Mouse (Mus musculus) forebrain, embryonic 15.5 days (tissue): ENCODE measurements around the gene Pnp. TPM values are rescaled to one million over a fixed set of nuclear protein-coding genes. Genes with fewer than 3 reads are reported as not detected.
"Not testable (repeated sequence)": the region's sequence is repeated elsewhere in the genome, so short reads cannot be mapped to it uniquely, and the experiment has no call there.

Source experiments
- ATAC-seq: fragments of 200-750 bp; cut with Nextera tagmentation; replicated peaks from 2 replicates; pipeline ENCODE4 v1.8.0; 2017; ENCODE audit warnings: mild to moderate bottlenecking, moderate TSS enrichment, moderate library complexity
- H3K27ac ChIP-seq: fragments of 300-500 bp; sonication (generic); replicated peaks from 2 replicates; pipeline ENCODE4 v1.5.1; 2015; ENCODE audit warnings: mild to moderate bottlenecking, inconsistent platforms
- H3K27me3 ChIP-seq: fragments of 300-500 bp; sonication (generic); 2 replicates; pipeline ENCODE4 v1.6.1; 2015; ENCODE audit warnings: inconsistent platforms
- H3K36me3 ChIP-seq: fragments of 300-500 bp; sonication (generic); 2 replicates; pipeline ENCODE4 v1.6.1; 2015; ENCODE audit warnings: mild to moderate bottlenecking, inconsistent platforms
- H3K4me1 ChIP-seq: fragments of 300-500 bp; sonication (generic); 2 replicates; pipeline ENCODE4 v1.6.1; 2015; ENCODE audit warnings: inconsistent platforms
- H3K4me2 ChIP-seq: fragments of 300-500 bp; sonication (generic); replicated peaks from 2 replicates; pipeline ENCODE4 v1.6.1; 2015; ENCODE audit warnings: mild to moderate bottlenecking, inconsistent platforms
- H3K4me3 ChIP-seq: fragments of 300-500 bp; sonication (generic); 2 replicates; pipeline ENCODE4 v1.5.1; 2015; ENCODE audit warnings: mild to moderate bottlenecking, inconsistent platforms
- H3K9ac ChIP-seq: fragments of 300-500 bp; sonication (generic); replicated peaks from 2 replicates; pipeline ENCODE4 v1.6.1; 2015; ENCODE audit warnings: mild to moderate bottlenecking, inconsistent platforms
- H3K9me3 ChIP-seq: fragments of 300-500 bp; sonication (generic); 2 replicates; pipeline ENCODE4 v1.6.1; 2016; ENCODE audit warnings: inconsistent platforms
- WGBS: fragments of 180-500 bp; shearing (Covaris S2); methylation state at CpG from one replicate; pipeline ENCODE4 v1.1.7; 2015; ENCODE audit warnings: mixed read lengths; 5-methylcytosine and 5-hydroxymethylcytosine counted together
- polyA plus RNA-seq: library from polyadenylated mRNA; unstranded; fragments of >200 nt; fragmentation: Nextera tagmentation; extraction: Ambion mirVana; gene quantifications from 2 replicates; pipeline ENCODE4 v1.2.1, GENCODE M21; 2015

The Pnp gene
- polyA plus RNA-seq, 1 experiment from 2014 or later = 19.8 TPM

- H3K9me3 ChIP-seq = no peaks in the 10 kb centered on the region
- no peak overlapping the region for H3K4me2 ChIP-seq
- H3K27ac ChIP-seq = no peak overlapping the region
- no peaks in the 10 kb centered on the region for H3K4me1 ChIP-seq
- 100% methylated on average over 2 of the region's 2 CpGs for WGBS
- H3K9ac ChIP-seq = no peak overlapping the region
- no peaks in the 10 kb centered on the region for H3K27me3 ChIP-seq
- no peak overlapping the region for H3K4me3 ChIP-seq
- ATAC-seq = no peak
- H3K36me3 ChIP-seq = no peaks in the 10 kb centered on the region
Observed at GRCm38 (mm10) chr14:50987668-50988067, 56.8 kb downstream of the Pnp start.

DNA sequence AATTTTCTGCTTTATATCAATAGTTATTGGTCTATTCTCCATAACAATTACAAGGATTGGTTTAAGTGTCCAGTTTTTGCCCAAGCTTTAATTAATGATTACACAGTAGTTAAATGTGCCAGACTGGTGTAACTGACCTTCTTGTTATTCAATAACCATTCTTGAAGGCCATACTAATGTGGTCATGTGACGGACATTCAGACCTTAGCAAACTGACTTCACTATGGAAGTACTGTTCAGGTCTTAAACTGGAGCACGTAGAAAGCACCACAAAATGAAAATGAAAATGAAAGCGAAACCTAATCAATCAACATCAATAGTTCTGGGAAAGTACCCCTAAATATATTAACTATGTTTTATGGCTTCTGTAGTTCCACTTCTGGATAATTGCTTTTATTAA is 60.2 kb downstream of the Pnp start:
- H3K9ac ChIP-seq = no peak overlapping the region
- ATAC-seq = no peak
- H3K4me1 ChIP-seq = no peaks in the 10 kb centered on the region
- no peaks in the 10 kb centered on the region for H3K36me3 ChIP-seq
- H3K27ac ChIP-seq = no peak overlapping the region
- no peaks in the 10 kb centered on the region for H3K9me3 ChIP-seq
- H3K4me3 ChIP-seq = no peak overlapping the region
- no peaks in the 10 kb centered on the region for H3K27me3 ChIP-seq
- WGBS = 86% methylated on average over 3 of the region's 3 CpGs
- no peak overlapping the region for H3K4me2 ChIP-seq

GRCm38 (mm10) chr14:50997088-50997487 is 66.2 kb downstream of the Pnp start:
- no peak overlapping the region for H3K27ac ChIP-seq
- H3K36me3 ChIP-seq = no peaks in the 10 kb centered on the region
- H3K4me1 ChIP-seq = no peaks in the 10 kb centered on the region
- H3K9me3 ChIP-seq = no peaks in the 10 kb centered on the region
- H3K9ac ChIP-seq = no peak overlapping the region
- no peak for ATAC-seq
- H3K27me3 ChIP-seq = no peaks in the 10 kb centered on the region
- H3K4me3 ChIP-seq = no peak overlapping the region
- no peak overlapping the region for H3K4me2 ChIP-seq
- 79% methylated on average over 3 of the region's 3 CpGs for WGBS

GRCm38 (mm10) chr14:50997999-50998666 is 67.3 kb downstream of the Pnp start:
- H3K27me3 ChIP-seq = no peaks in the 10 kb centered on the region
- no peak overlapping the region for H3K4me3 ChIP-seq
- 91% methylated on average over 2 of the region's 2 CpGs for WGBS
- no peaks in the 10 kb centered on the region for H3K9me3 ChIP-seq
- H3K4me2 ChIP-seq = no peak overlapping the region
- ATAC-seq = no peak
- H3K4me1 ChIP-seq = no peaks in the 10 kb centered on the region
- H3K9ac ChIP-seq = no peak overlapping the region
- no peak overlapping the region for H3K27ac ChIP-seq
- H3K36me3 ChIP-seq = no peaks in the 10 kb centered on the region

DNA sequence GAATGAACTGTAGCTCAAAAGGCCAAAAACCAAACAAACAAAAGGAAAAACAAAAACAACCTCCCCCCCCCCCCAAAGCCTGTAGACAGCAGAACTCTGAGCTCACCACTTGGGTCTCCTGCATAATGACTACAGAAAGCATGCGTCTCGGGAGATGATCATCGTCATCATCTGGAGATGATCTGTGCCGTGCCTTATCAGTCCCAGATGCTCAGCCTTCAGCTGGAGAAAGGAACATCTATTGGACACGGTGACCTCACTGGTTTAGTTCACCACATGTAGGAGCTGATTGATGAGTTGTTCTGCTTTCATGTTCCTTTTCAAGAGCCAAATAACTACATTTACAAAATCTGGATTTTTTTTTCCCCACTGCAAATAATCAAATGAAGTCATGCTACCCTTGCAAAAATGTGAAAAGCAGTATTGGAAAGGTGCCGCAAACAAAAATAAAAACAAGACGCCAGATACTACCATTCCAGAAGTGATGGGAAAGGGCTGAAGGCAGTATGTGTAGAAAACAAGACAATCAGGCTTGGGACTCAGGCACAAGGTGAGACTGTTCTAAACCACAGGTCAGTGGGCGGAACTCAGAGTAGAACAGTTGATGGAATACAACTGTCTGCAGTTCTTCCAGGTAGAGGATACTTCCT is 76.4 kb downstream of the Pnp start, which contains the start of gene Rnase10:
TSS of gene Rnase10 (plus strand) at position 600 of the 650 bp plus-strand sequence.
- ATAC-seq = no peak
- WGBS = 87% methylated on average over 8 of the region's 8 CpGs
- Histone ChIP-seq H3K4me1 (no peaks in the 10 kb centered on the region), H3K9me3 (no peaks in the 10 kb centered on the region), H3K4me3 (no peak within 1 kb of the TSS), H3K27ac (no peak within 1 kb of the TSS), H3K27me3 (no peaks in the 10 kb centered on the region), H3K36me3 (no peaks in the 10 kb centered on the region), H3K4me2 (no peak within 1 kb of the TSS), H3K9ac (no peak within 1 kb of the TSS)

DNA sequence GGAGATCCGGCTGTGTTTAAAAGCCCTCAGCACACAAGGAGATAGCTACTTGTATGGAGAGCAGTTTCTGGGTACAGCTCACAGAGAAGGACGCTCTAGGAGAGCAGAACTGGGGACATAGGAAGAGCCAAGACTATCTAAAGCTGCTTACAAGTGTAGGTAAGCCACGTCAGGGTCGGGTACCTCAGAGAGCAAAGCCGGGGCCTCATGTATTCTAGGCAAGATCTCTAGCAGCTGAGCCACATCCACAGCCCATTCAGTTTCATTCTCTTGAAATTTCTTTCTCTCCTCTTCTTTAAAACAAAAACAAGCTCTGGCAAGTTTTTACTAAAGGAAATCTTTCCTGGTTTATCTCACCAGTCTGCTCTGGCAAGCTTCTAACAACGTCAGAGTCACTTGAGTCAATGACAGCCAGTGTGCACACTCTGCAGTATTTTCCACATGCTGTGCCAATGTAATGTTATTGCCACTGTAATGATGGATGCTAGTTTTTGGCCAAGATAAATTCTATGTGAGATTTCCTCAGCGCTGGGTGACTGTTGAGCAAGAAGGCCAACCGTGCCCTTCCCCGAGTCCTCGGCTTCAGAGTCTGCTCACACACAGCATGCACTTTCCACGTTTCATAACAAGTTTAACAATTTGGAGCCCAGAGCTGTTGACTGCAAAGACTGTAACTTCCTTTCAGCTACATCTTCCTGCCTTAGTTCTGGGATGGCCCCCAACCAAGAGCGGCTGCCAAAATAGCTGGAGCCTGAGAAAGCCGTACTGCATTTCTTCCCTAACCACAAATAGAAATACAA is 77.2 kb downstream of the Pnp start:
- WGBS = 77% methylated on average over 13 of the region's 13 CpGs
- Histone ChIP-seq H3K27ac (no peak overlapping the region), H3K9ac (no peak overlapping the region), H3K27me3 (no peaks in the 10 kb centered on the region), H3K9me3 (no peaks in the 10 kb centered on the region), H3K4me3 (no peak overlapping the region), H3K4me1 (no peaks in the 10 kb centered on the region), H3K4me2 (no peak overlapping the region), H3K36me3 (no peaks in the 10 kb centered on the region)
- no peak; the same call in 1 of the 2 replicates for ATAC-seq

DNA sequence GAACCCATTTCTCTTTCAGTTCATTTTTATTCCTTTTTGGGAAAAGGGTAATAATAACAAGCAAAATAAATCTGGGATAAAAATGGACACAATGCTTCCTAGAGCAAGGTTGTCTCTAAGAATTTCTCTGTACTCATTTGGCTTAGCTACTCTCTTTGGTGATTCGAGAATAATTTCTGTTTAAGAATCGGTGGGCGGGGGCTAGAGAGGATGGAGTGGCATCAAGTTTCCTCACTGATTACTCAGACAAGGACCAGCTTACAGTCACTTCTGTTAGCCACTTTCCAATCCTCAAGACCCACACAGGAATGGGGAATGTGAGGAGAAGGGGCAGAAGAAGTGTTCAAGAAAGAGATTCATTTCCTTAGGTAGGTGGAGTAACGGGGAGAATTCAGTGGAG is 77.9 kb downstream of the Pnp start:
- H3K27me3 ChIP-seq = no peaks in the 10 kb centered on the region
- no peak overlapping the region for H3K27ac ChIP-seq
- H3K9ac ChIP-seq = no peak overlapping the region
- ATAC-seq = no peak
- no peaks in the 10 kb centered on the region for H3K4me1 ChIP-seq
- H3K4me3 ChIP-seq = no peak overlapping the region
- no peaks in the 10 kb centered on the region for H3K36me3 ChIP-seq
- H3K9me3 ChIP-seq = no peaks in the 10 kb centered on the region
- H3K4me2 ChIP-seq = no peak overlapping the region
- 90% methylated on average over 4 of the region's 4 CpGs for WGBS

GRCm38 (mm10) chr14:51009572-51009971 is 78.7 kb downstream of the Pnp start:
- H3K4me2 ChIP-seq = no peak overlapping the region
- 82% methylated on average over 6 of the region's 6 CpGs for WGBS
- no peak overlapping the region for H3K4me3 ChIP-seq
- ATAC-seq = no peak
- H3K27me3 ChIP-seq = no peaks in the 10 kb centered on the region
- H3K27ac ChIP-seq = no peak overlapping the region
- no peaks in the 10 kb centered on the region for H3K9me3 ChIP-seq
- no peaks in the 10 kb centered on the region for H3K36me3 ChIP-seq
- no peaks in the 10 kb centered on the region for H3K4me1 ChIP-seq
- H3K9ac ChIP-seq = no peak overlapping the region

- not testable (repeated sequence) for ATAC-seq, H3K27me3 ChIP-seq, H3K27ac ChIP-seq, H3K4me3 ChIP-seq, H3K9me3 ChIP-seq, H3K4me2 ChIP-seq, H3K9ac ChIP-seq, H3K4me1 ChIP-seq, H3K36me3 ChIP-seq
- 89% methylated on average over 3 of the region's 3 CpGs for WGBS
Observed at GRCm38 (mm10) chr14:51014724-51015123, 83.8 kb downstream of the Pnp start.

Other genes with a start within 250 kb of the Pnp start
- gene Olfr747, start 237.9 kb upstream of the Pnp start, polyA plus RNA-seq = not detected in 2 replicates
- gene Olfr748, start 223.7 kb upstream of the Pnp start, polyA plus RNA-seq = not detected in 2 replicates
- gene Olfr749, start 186.0 kb upstream of the Pnp start, polyA plus RNA-seq = not detected in 2 replicates
- 122 and 130 TPM in 2 replicates for gene Ttc5, start 145.6 kb upstream of the Pnp start, polyA plus RNA-seq
- 0.11 TPM in 2 replicates for gene Ccnb1ip1, start 123.3 kb upstream of the Pnp start, polyA plus RNA-seq
- gene Parp2, start 123.2 kb upstream of the Pnp start, polyA plus RNA-seq = 51.6 and 59.1 TPM in 2 replicates
- gene Tep1, start 60.5 kb upstream of the Pnp start, polyA plus RNA-seq = 1.6 and 1.7 TPM in 2 replicates
- 0.18 and 0.27 TPM in 2 replicates for gene Klhl33, start 33.6 kb upstream of the Pnp start, polyA plus RNA-seq
- 145 and 150 TPM in 2 replicates for gene Osgep, start 6.2 kb upstream of the Pnp start, polyA plus RNA-seq
- 286 and 308 TPM in 2 replicates for gene Apex1, start 6.1 kb upstream of the Pnp start, polyA plus RNA-seq
- gene Pip4p1, start 226 bp upstream of the Pnp start, polyA plus RNA-seq = 95.1 and 95.3 TPM in 2 replicates
- not detected in 2 replicates for gene Gm49342, start 13.4 kb downstream of the Pnp start, polyA plus RNA-seq
- gene Pnp2, start 24.9 kb downstream of the Pnp start, polyA plus RNA-seq = 0.17 and 0.20 TPM in 2 replicates
- not detected in 2 replicates for gene Rnase10, start 76.7 kb downstream of the Pnp start, polyA plus RNA-seq
- gene Rnase9, start 110.8 kb downstream of the Pnp start, polyA plus RNA-seq = not detected in 2 replicates
- gene Rnase11, start 119.1 kb downstream of the Pnp start, polyA plus RNA-seq = not detected in 2 replicates
- gene Rnase12, start 126.6 kb downstream of the Pnp start, polyA plus RNA-seq = not detected in 2 replicates
- not detected in 2 replicates for gene Olfr750, start 143.4 kb downstream of the Pnp start, polyA plus RNA-seq
- gene Rnase4, start 160.0 kb downstream of the Pnp start, polyA plus RNA-seq = 8.9 and 10.0 TPM in 2 replicates
- 2.6 and 3.8 TPM in 2 replicates for gene Ang, start 160.1 kb downstream of the Pnp start, polyA plus RNA-seq
- gene Eddm3b, start 183.3 kb downstream of the Pnp start, polyA plus RNA-seq = not detected in 2 replicates
- gene Rnase6, start 192.8 kb downstream of the Pnp start, polyA plus RNA-seq = 0.36 and 0.40 TPM in 2 replicates
- 0.23 and 0.26 TPM in 2 replicates for gene Rnase1, start 215.7 kb downstream of the Pnp start, polyA plus RNA-seq
- not detected in 2 replicates for gene Rnase2b, start 231.2 kb downstream of the Pnp start, polyA plus RNA-seq